Mouse (Mus musculus): ENCODE measurements around the gene Slc5a1. TPM values are rescaled to one million over a fixed set of nuclear protein-coding genes. Genes with fewer than 3 reads are reported as not detected.
A peak's percentile ranks its signal among the peaks of the same experiment; 100 is the strongest.

Slc5a1 gene
- polyA plus RNA-seq (2012; rRNA removed) (0.15 and 0.16 TPM in 2 replicates), polyA plus RNA-seq (2014; fragmentation: Nextera tagmentation; extraction: Ambion mirVana) (0.37 and 1.0 TPM in 2 replicates)

GRCm38 (mm10) chr5:33104025-33104481 lies at the start of gene Slc5a1:
Gene Slc5a1 (plus strand): TSS chr5:33104219.
- Histone ChIP-seq H3K27me3 (ENCODE audit: control insufficient read depth, insufficient read depth, low read length) (peaks cover 29% of the 10 kb centered on the region), H3K36me3 (ENCODE audit: control insufficient read depth, insufficient read depth, low read length) (no peaks in the 10 kb centered on the region), H3K9me3 (ENCODE audit: control insufficient read depth, low read length) (no peaks in the 10 kb centered on the region), H3K9ac (ENCODE audit: low read depth, low read length, severe bottlenecking) (no peak within 1 kb of the TSS), H3K4me1 (ENCODE audit: control insufficient read depth, insufficient read depth, low read length) (no peaks in the 10 kb centered on the region), H3K4me2 (replicated peaks; ENCODE audit: low read depth, low read length, severe bottlenecking) (0 out of 2 replicates have a peak within 1 kb of the TSS, but pooled peaks have one; percentile 17), H3K4me3 (replicated peaks; ENCODE audit: low read length) (no peak within 1 kb of the TSS), H3K27ac (replicated peaks; ENCODE audit: low read depth, low read length) (no peak within 1 kb of the TSS)
- DNase-seq (ENCODE audit: low spot score), result no peak
- TF ChIP-seq POLR2A (IDR thresholded peaks at IDR 0.05; ENCODE audit: borderline replicate concordance, extremely low read depth, insufficient read depth, insufficient read length), result no peak
- WGBS, result 11% methylated on average over 24 of the region's 25 CpGs
- no peak for ATAC-seq (ENCODE audit: low FRiP score, low read depth)

- H3K4me3 ChIP-seq (replicated peaks; ENCODE audit: low read length), result no peak overlapping the region
- H3K27me3 ChIP-seq (ENCODE audit: control insufficient read depth, insufficient read depth, low read length), result no peaks in the 10 kb centered on the region
- no peak overlapping the region for H3K4me2 ChIP-seq (replicated peaks; ENCODE audit: low read depth, low read length, severe bottlenecking)
- WGBS, result 75% methylated on average over 10 of the region's 10 CpGs
- no peaks in the 10 kb centered on the region for H3K36me3 ChIP-seq (ENCODE audit: control insufficient read depth, insufficient read depth, low read length)
- no peak overlapping the region for H3K27ac ChIP-seq (replicated peaks; ENCODE audit: low read depth, low read length)
- DNase-seq (ENCODE audit: low spot score) (no peak), ATAC-seq (ENCODE audit: low FRiP score, low read depth) (no peak)
- no peak overlapping the region for H3K9ac ChIP-seq (ENCODE audit: low read depth, low read length, severe bottlenecking)
- TF ChIP-seq POLR2A (IDR thresholded peaks at IDR 0.05; ENCODE audit: borderline replicate concordance, extremely low read depth, insufficient read depth, insufficient read length), result no peak
- no peaks in the 10 kb centered on the region for H3K9me3 ChIP-seq (ENCODE audit: control insufficient read depth, low read length)
- H3K4me1 ChIP-seq (ENCODE audit: control insufficient read depth, insufficient read depth, low read length), result no peaks in the 10 kb centered on the region
Observed at GRCm38 (mm10) chr5:33056126-33056765, 47.8 kb upstream of the Slc5a1 start.

GRCm38 (mm10) chr5:33070071-33070470 lies 33.9 kb upstream of the Slc5a1 start:
- Histone ChIP-seq H3K9me3 (ENCODE audit: control insufficient read depth, low read length) (no peaks in the 10 kb centered on the region), H3K4me2 (replicated peaks; ENCODE audit: low read depth, low read length, severe bottlenecking) (no peak overlapping the region), H3K9ac (ENCODE audit: low read depth, low read length, severe bottlenecking) (no peak overlapping the region), H3K27me3 (ENCODE audit: control insufficient read depth, insufficient read depth, low read length) (no peaks in the 10 kb centered on the region), H3K27ac (replicated peaks; ENCODE audit: low read depth, low read length) (no peak overlapping the region), H3K36me3 (ENCODE audit: control insufficient read depth, insufficient read depth, low read length) (no peaks in the 10 kb centered on the region), H3K4me3 (replicated peaks; ENCODE audit: low read length) (no peak overlapping the region), H3K4me1 (ENCODE audit: control insufficient read depth, insufficient read depth, low read length) (no peaks in the 10 kb centered on the region)
- TF ChIP-seq POLR2A (IDR thresholded peaks at IDR 0.05; ENCODE audit: borderline replicate concordance, extremely low read depth, insufficient read depth, insufficient read length), result no peak
- no peak for DNase-seq (ENCODE audit: low spot score)
- no peak for ATAC-seq (ENCODE audit: low FRiP score, low read depth)

GRCm38 (mm10) chr5:33076490-33077191 lies 27.4 kb upstream of the Slc5a1 start:
- H3K36me3 ChIP-seq (ENCODE audit: control insufficient read depth, insufficient read depth, low read length), result no peaks in the 10 kb centered on the region
- 87% methylated on average over 6 of the region's 6 CpGs for WGBS
- H3K9me3 ChIP-seq (ENCODE audit: control insufficient read depth, low read length), result no peaks in the 10 kb centered on the region
- no peak for ATAC-seq (ENCODE audit: low FRiP score, low read depth)
- H3K4me2 ChIP-seq (replicated peaks; ENCODE audit: low read depth, low read length, severe bottlenecking), result no peak overlapping the region
- H3K9ac ChIP-seq (ENCODE audit: low read depth, low read length, severe bottlenecking), result no peak overlapping the region
- H3K4me3 ChIP-seq (replicated peaks; ENCODE audit: low read length), result no peak overlapping the region
- TF ChIP-seq POLR2A (IDR thresholded peaks at IDR 0.05; ENCODE audit: borderline replicate concordance, extremely low read depth, insufficient read depth, insufficient read length), result no peak
- H3K27me3 ChIP-seq (ENCODE audit: control insufficient read depth, insufficient read depth, low read length), result no peaks in the 10 kb centered on the region
- H3K4me1 ChIP-seq (ENCODE audit: control insufficient read depth, insufficient read depth, low read length), result no peaks in the 10 kb centered on the region
- H3K27ac ChIP-seq (replicated peaks; ENCODE audit: low read depth, low read length), result no peak overlapping the region
- DNase-seq (ENCODE audit: low spot score), result no peak

- no peak for TF ChIP-seq POLR2A (IDR thresholded peaks at IDR 0.05; ENCODE audit: borderline replicate concordance, extremely low read depth, insufficient read depth, insufficient read length)
- Histone ChIP-seq H3K4me2 (replicated peaks; ENCODE audit: low read depth, low read length, severe bottlenecking) (no peak overlapping the region), H3K9ac (ENCODE audit: low read depth, low read length, severe bottlenecking) (no peak overlapping the region), H3K4me3 (replicated peaks; ENCODE audit: low read length) (no peak overlapping the region), H3K9me3 (ENCODE audit: control insufficient read depth, low read length) (no peaks in the 10 kb centered on the region), H3K27me3 (ENCODE audit: control insufficient read depth, insufficient read depth, low read length) (no peaks in the 10 kb centered on the region), H3K36me3 (ENCODE audit: control insufficient read depth, insufficient read depth, low read length) (no peaks in the 10 kb centered on the region), H3K4me1 (ENCODE audit: control insufficient read depth, insufficient read depth, low read length) (no peaks in the 10 kb centered on the region), H3K27ac (replicated peaks; ENCODE audit: low read depth, low read length) (no peak overlapping the region)
- no peak for DNase-seq (ENCODE audit: low spot score)
- no peak for ATAC-seq (ENCODE audit: low FRiP score, low read depth)
- 78% methylated on average over 1 of the region's 1 CpGs for WGBS
Observed at GRCm38 (mm10) chr5:33082896-33083295, 21.1 kb upstream of the Slc5a1 start.

All from limb, embryonic 14.5 days (tissue).